Comparison of ENCODE assay signal across 20 mouse cellular contexts in the genomic region with DNA sequence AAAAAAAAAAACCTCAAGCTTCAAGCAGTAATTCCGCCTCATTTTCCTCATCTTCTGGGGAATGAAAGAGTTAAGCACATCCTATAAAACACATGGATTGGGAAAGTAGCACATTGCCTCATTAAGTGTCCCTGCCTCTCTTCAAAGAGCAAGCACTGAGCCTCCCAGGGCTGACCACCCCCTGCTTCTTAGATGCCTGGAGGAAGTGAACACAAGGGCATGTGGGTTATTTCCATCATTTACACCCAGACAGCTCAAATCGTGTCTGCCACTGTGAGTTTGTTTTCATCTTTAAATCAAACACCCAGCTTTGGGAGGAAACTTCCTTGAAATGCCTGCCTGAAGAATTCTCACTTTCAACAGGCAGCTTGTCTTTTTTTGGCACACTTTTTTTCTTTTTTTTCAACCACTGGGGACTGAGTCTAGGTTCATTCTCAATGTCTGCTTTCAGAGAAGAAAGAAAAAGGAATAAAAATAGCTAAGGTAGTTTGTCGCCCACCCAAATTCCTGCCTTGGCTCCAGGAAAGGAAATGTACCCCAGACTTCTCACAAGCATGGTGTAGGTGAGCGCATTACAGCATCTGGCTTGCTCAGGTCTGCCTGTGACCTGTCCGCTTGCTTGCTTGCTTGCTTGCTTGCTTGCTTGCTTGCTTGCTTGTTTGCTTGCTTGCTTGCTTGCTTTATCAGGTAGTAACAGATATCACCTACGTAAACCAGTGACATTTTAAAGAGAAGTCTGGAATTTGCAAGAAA. TPM values are rescaled to one million over a fixed set of nuclear protein-coding genes. Genes with fewer than 3 reads are reported as not detected.
DNase-seq lines count a peak whose midpoint lies in the region; ATAC-seq and TF ChIP-seq lines count a peak whose summit lies in the region.
"Had no signal": no experiment of that assay in that cellular context is flagged by ENCODE, and none has a peak within 500 bp of the region (broad histone marks: within the 10 kb centered on the region; RNA-seq: fewer than 3 reads in every experiment).

No protein-coding gene starts in this region.

- no peak for TF ChIP-seq POLR2A in kidney, adult 2 months (IDR thresholded peaks at IDR 0.05; ENCODE audit: low read depth, low read length)

- no peaks in the 10 kb centered on the region for H3K9me3 ChIP-seq in embryonic facial prominence, embryonic 14.5 days (ENCODE audit: control insufficient read depth, low read length)
- no peaks in the 10 kb centered on the region for H3K9me3 ChIP-seq in embryonic facial prominence, embryonic 10.5 days
- no peaks in the 10 kb centered on the region for H3K9me3 ChIP-seq in kidney, postnatal 0 days (replicated peaks; ENCODE audit: low read length)
- H3K9me3 ChIP-seq: embryonic facial prominence, embryonic 12.5 days; G1E; heart, embryonic 10.5 days; limb, embryonic 15.5 days had no signal

- ATAC-seq in embryonic facial prominence, embryonic 14.5 days (ENCODE audit: low read depth) = no peak
- ATAC-seq in kidney, postnatal 0 days (replicated peaks; ENCODE audit: low FRiP score, low read depth) = no peak

- WGBS in embryonic facial prominence, embryonic 14.5 days = 60% methylated on average over 6 of the region's 6 CpGs
- WGBS in embryonic facial prominence, embryonic 10.5 days = 67% methylated on average over 6 of the region's 6 CpGs
- WGBS in kidney, postnatal 0 days = 44% methylated on average over 6 of the region's 6 CpGs
- 55% methylated on average over 6 of the region's 6 CpGs for WGBS in kidney, adult 2 months

- H3K4me3 ChIP-seq in embryonic facial prominence, embryonic 14.5 days (ENCODE audit: low read depth, low read length) = no peak overlapping the region
- H3K4me3 ChIP-seq in embryonic facial prominence, embryonic 10.5 days = no peak overlapping the region
- H3K4me3 ChIP-seq in kidney, postnatal 0 days (replicated peaks; ENCODE audit: low read depth, low read length) = no peak overlapping the region
- no peak overlapping the region for H3K4me3 ChIP-seq in kidney, adult 2 months (ENCODE audit: insufficient read depth, low read depth, low read length)
- H3K4me3 ChIP-seq: embryonic facial prominence, embryonic 12.5 days; heart, embryonic 10.5 days; limb, embryonic 15.5 days had no signal

- H3K27ac ChIP-seq in embryonic facial prominence, embryonic 14.5 days (replicated peaks; ENCODE audit: low read depth, low read length) = no peak overlapping the region
- H3K27ac ChIP-seq in embryonic facial prominence, embryonic 10.5 days (replicated peaks) = no peak overlapping the region
- H3K27ac ChIP-seq in kidney, postnatal 0 days = no peak overlapping the region
- no peak overlapping the region for H3K27ac ChIP-seq in kidney, adult 2 months (ENCODE audit: insufficient read depth, low read depth, low read length)
- H3K27ac ChIP-seq: embryonic facial prominence, embryonic 12.5 days; heart, embryonic 10.5 days; limb, embryonic 15.5 days had no signal

- no peak overlapping the region for H3K9ac ChIP-seq in embryonic facial prominence, embryonic 14.5 days (ENCODE audit: low read depth, low read length)
- H3K9ac ChIP-seq in kidney, postnatal 0 days (ENCODE audit: low read depth, low read length) = no peak overlapping the region
- H3K9ac ChIP-seq: embryonic facial prominence, embryonic 12.5 days; limb, embryonic 15.5 days had no signal

- no peaks in the 10 kb centered on the region for H3K4me1 ChIP-seq in embryonic facial prominence, embryonic 14.5 days (ENCODE audit: control insufficient read depth, insufficient read depth, low read length)
- H3K4me1 ChIP-seq in embryonic facial prominence, embryonic 10.5 days = no peaks in the 10 kb centered on the region
- no peaks in the 10 kb centered on the region for H3K4me1 ChIP-seq in kidney, postnatal 0 days (replicated peaks; ENCODE audit: insufficient read depth, low read length)
- H3K4me1 ChIP-seq in kidney, adult 2 months (ENCODE audit: control insufficient read depth, insufficient read depth, low read length) = no peaks in the 10 kb centered on the region
- H3K4me1 ChIP-seq: embryonic facial prominence, embryonic 12.5 days; heart, embryonic 10.5 days; limb, embryonic 15.5 days had no signal

- no peak for TF ChIP-seq CTCF in kidney, postnatal 0 days (IDR thresholded peaks at IDR 0.05; ENCODE audit: low read depth)
- no peak for TF ChIP-seq CTCF in kidney, adult 2 months (conservative IDR thresholded peaks at IDR 0.05; ENCODE audit: insufficient read depth, insufficient read length, low read depth, low read length)

- H3K27me3 ChIP-seq in embryonic facial prominence, embryonic 14.5 days (replicated peaks; ENCODE audit: control insufficient read depth, insufficient read depth, low read length) = no peaks in the 10 kb centered on the region
- H3K27me3 ChIP-seq in embryonic facial prominence, embryonic 10.5 days (replicated peaks; ENCODE audit: low read depth, poor library complexity, severe bottlenecking) = no peaks in the 10 kb centered on the region
- H3K27me3 ChIP-seq in kidney, postnatal 0 days (ENCODE audit: insufficient read depth, low read length) = no peaks in the 10 kb centered on the region
- H3K27me3 ChIP-seq in kidney, adult 2 months (replicated peaks; ENCODE audit: control insufficient read depth, insufficient read depth, low read length) = no peaks in the 10 kb centered on the region
- H3K27me3 ChIP-seq: embryonic facial prominence, embryonic 12.5 days; limb, embryonic 15.5 days had no signal

- DNase-seq in embryonic facial prominence, embryonic 14.5 days (ENCODE audit: low spot score) = peak; percentile 4
- DNase-seq in embryonic facial prominence, embryonic 10.5 days (ENCODE audit: low spot score) = no peak
- peak; percentile 53 for DNase-seq in kidney, postnatal 0 days (ENCODE audit: low spot score)
- DNase-seq in kidney, adult 2 months = no peak
- peak; percentile 14 for DNase-seq in embryo, embryonic 11 days
- peak; percentile 9 for DNase-seq in retina, embryonic 14.5 days (ENCODE audit: low spot score)
- no peak for DNase-seq in spleen, postnatal 10 days (ENCODE audit: low spot score in 2 of 2)
- no peak for DNase-seq in thymus, postnatal 25 days
- DNase-seq: adrenal gland, postnatal 14 days; cerebellum, adult 18-20 months; cerebellum, postnatal 25 days; gastrocnemius, postnatal 36 days; kidney, adult 9 months; lung, postnatal 10 days; right cerebral cortex, adult 18-20 months; thymus, postnatal 14 days had no signal

- H3K4me2 ChIP-seq in embryonic facial prominence, embryonic 14.5 days (ENCODE audit: low read depth, low read length) = no peak overlapping the region
- no peak overlapping the region for H3K4me2 ChIP-seq in kidney, postnatal 0 days (ENCODE audit: low read length)
- H3K4me2 ChIP-seq: embryonic facial prominence, embryonic 12.5 days; limb, embryonic 15.5 days had no signal

- H3K36me3 ChIP-seq in embryonic facial prominence, embryonic 14.5 days (ENCODE audit: control insufficient read depth, insufficient read depth, low read length) = no peaks in the 10 kb centered on the region
- no peaks in the 10 kb centered on the region for H3K36me3 ChIP-seq in embryonic facial prominence, embryonic 10.5 days (replicated peaks)
- no peaks in the 10 kb centered on the region for H3K36me3 ChIP-seq in kidney, postnatal 0 days (ENCODE audit: insufficient read depth, low read length)
- H3K36me3 ChIP-seq in kidney, adult 2 months (ENCODE audit: control insufficient read depth, insufficient read depth, low read length) = no peaks in the 10 kb centered on the region
- H3K36me3 ChIP-seq: embryonic facial prominence, embryonic 12.5 days; G1E; heart, embryonic 10.5 days; limb, embryonic 15.5 days had no signal

RNA-seq across cellular contexts. Expression of a gene that starts 42.5 kb away (rescaled TPM):
- polyA plus RNA-seq in embryonic facial prominence, embryonic 14.5 days (2014; fragmentation: Nextera tagmentation; extraction: Ambion mirVana) = 0.07 and 0.20 TPM in 2 replicates
- not detected in 2 replicates for polyA plus RNA-seq in embryonic facial prominence, embryonic 10.5 days (2016; fragmentation: Nextera tagmentation; extraction: Ambion mirVana)
- 0.17 and 0.18 TPM in 2 replicates for polyA plus RNA-seq in kidney, postnatal 0 days (2015; fragmentation: Nextera tagmentation; extraction: Ambion mirVana)
- polyA plus RNA-seq in kidney, adult 2 months (2012; rRNA removed) = not detected in 2 replicates
- polyA plus RNA-seq: embryonic facial prominence, embryonic 12.5 days; G1E; heart, embryonic 10.5 days had no signal

Comparison
In these comparisons a context has a peak if more than half of its experiments do, and no peak if none do; other contexts are left out.
1. DNase-seq: peak in embryonic facial prominence, embryonic 14.5 days (single experiment), kidney, postnatal 0 days (single experiment), embryo, embryonic 11 days (single experiment) and retina, embryonic 14.5 days (single experiment); none in embryonic facial prominence, embryonic 10.5 days (single experiment), kidney, adult 2 months (single experiment), spleen, postnatal 10 days (0 of 2) and thymus, postnatal 25 days (single experiment).